ENCODE assay signal across 23 mouse cellular contexts in the genomic region with DNA sequence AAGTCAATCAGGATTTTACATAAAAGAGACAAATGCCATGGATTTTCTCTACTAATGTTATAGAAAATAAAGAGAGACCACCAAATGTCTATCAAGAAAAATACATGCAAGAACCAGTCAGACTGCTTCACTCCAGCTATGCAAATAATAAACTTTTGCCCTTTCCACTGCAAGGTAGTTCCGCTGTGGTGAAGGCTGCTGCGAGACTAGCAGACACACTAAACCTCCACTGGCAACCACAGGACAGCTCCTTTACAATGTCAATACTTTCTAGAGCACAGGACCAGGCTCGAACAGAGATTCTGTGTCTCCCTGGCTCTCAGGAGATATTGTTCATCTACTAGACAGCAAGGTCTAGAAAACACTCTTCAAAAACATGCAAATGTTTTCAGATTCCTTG.
A peak's percentile ranks its signal among the peaks of the same experiment; 100 is the strongest.
DNase-seq lines count a peak whose midpoint lies in the region; ATAC-seq and TF ChIP-seq lines count a peak whose summit lies in the region.
"Had no signal": no experiment of that assay in that cellular context is flagged by ENCODE, and none has a peak within 500 bp of the region (broad histone marks: within the 10 kb centered on the region; RNA-seq: fewer than 3 reads in every experiment).

No protein-coding gene starts in this region.

- TF ChIP-seq CTCF in embryonic fibroblast, embryonic 13.5 days (IDR thresholded peaks at IDR 0.05; ENCODE audit: borderline replicate concordance, insufficient read depth, low read length): no peak

- peak overlapping the region; percentile 80 for H3K27ac ChIP-seq in embryonic fibroblast, embryonic 13.5 days (ENCODE audit: insufficient read depth, low read length)
- H3K27ac ChIP-seq in hindbrain, embryonic 12.5 days: no peak overlapping the region
- H3K27ac ChIP-seq: embryonic facial prominence, embryonic 13.5 days; forebrain, embryonic 10.5 days; forebrain, embryonic 15.5 days; heart, adult 2 months; heart, embryonic 15.5 days; hindbrain, embryonic 15.5 days had no signal

- no peaks in the 10 kb centered on the region for H3K9me3 ChIP-seq in hindbrain, embryonic 12.5 days (replicated peaks)
- H3K9me3 ChIP-seq: embryonic facial prominence, embryonic 13.5 days; forebrain, embryonic 10.5 days; forebrain, embryonic 15.5 days; G1E; heart, embryonic 15.5 days; hindbrain, embryonic 15.5 days had no signal

- H3K36me3 ChIP-seq in hindbrain, embryonic 12.5 days: no peaks in the 10 kb centered on the region
- H3K36me3 ChIP-seq: embryonic facial prominence, embryonic 13.5 days; forebrain, embryonic 10.5 days; forebrain, embryonic 15.5 days; G1E; heart, embryonic 15.5 days; hindbrain, embryonic 15.5 days had no signal

- peak; percentile 18 for DNase-seq in embryo, embryonic 11 days
- DNase-seq in embryo, embryonic 10 days (ENCODE audit: low spot score): no peak
- peak; percentile 6 for DNase-seq in lung, postnatal 36 days
- DNase-seq in lung, postnatal 10 days: no peak
- no peak for DNase-seq in adrenal gland, postnatal 10 days
- DNase-seq: adrenal gland, adult 8-10 months; cerebellum, adult 11-12 months; cerebellum, adult 9-10 months; cerebellum, postnatal 36 days; gastrocnemius, postnatal 10 days; heart, adult 2 months; heart, postnatal 14 days had no signal

- no peak for TF ChIP-seq POLR2A in embryonic fibroblast, embryonic 13.5 days (IDR thresholded peaks at IDR 0.05; ENCODE audit: low read depth, low read length)

- 57% methylated on average over 3 of the region's 3 CpGs for WGBS in hindbrain, embryonic 12.5 days

- H3K27me3 ChIP-seq in hindbrain, embryonic 12.5 days: no peaks in the 10 kb centered on the region
- H3K27me3 ChIP-seq: embryonic facial prominence, embryonic 13.5 days; forebrain, embryonic 15.5 days; heart, embryonic 15.5 days; hindbrain, embryonic 15.5 days had no signal

- H3K4me2 ChIP-seq in hindbrain, embryonic 12.5 days (replicated peaks): no peak overlapping the region
- H3K4me2 ChIP-seq: embryonic facial prominence, embryonic 13.5 days; forebrain, embryonic 15.5 days; heart, embryonic 11.5 days; heart, embryonic 15.5 days; hindbrain, embryonic 15.5 days had no signal

- H3K4me1 ChIP-seq in embryonic fibroblast, embryonic 13.5 days (ENCODE audit: control insufficient read depth, insufficient read depth, low read length): peaks cover 8% of the 10 kb centered on the region
- H3K4me1 ChIP-seq in hindbrain, embryonic 12.5 days: no peaks in the 10 kb centered on the region

- H3K9ac ChIP-seq in hindbrain, embryonic 12.5 days: no peak overlapping the region
- H3K9ac ChIP-seq: embryonic facial prominence, embryonic 13.5 days; forebrain, embryonic 15.5 days; heart, embryonic 15.5 days; hindbrain, embryonic 15.5 days had no signal

- no peak overlapping the region for H3K4me3 ChIP-seq in embryonic fibroblast, embryonic 13.5 days (ENCODE audit: insufficient read depth, low read length)
- H3K4me3 ChIP-seq in hindbrain, embryonic 12.5 days: no peak overlapping the region
- H3K4me3 ChIP-seq: embryonic facial prominence, embryonic 13.5 days; erythroblast, embryonic 14.5 days; forebrain, embryonic 10.5 days; forebrain, embryonic 15.5 days; heart, adult 2 months; heart, embryonic 15.5 days; hindbrain, embryonic 15.5 days had no signal

- ATAC-seq in hindbrain, embryonic 12.5 days (ENCODE audit: low FRiP score): no peak
- ATAC-seq: intestine, embryonic 16.5 days had no signal

Comparison
In these comparisons a context has a peak if more than half of its experiments do, and no peak if none do; other contexts are left out.
1. DNase-seq: peak in embryo, embryonic 11 days (single experiment) and lung, postnatal 36 days (single experiment); none in embryo, embryonic 10 days (single experiment), lung, postnatal 10 days (single experiment) and adrenal gland, postnatal 10 days (single experiment).